Mouse (Mus musculus) ES-Bruce4 (cell line): ENCODE measurements around the gene Csf1. TPM values are rescaled to one million over a fixed set of nuclear protein-coding genes. Genes with fewer than 3 reads are reported as not detected.

Experiments used
- H3K27ac ChIP-seq: 2 replicates; pipeline ENCODE4 v1.5.1; 2012; ENCODE audit warnings: low read length, inconsistent platforms; ENCODE audit not compliant: insufficient read depth
- H3K27me3 ChIP-seq: 2 replicates; pipeline ENCODE4 v1.6.1; 2012; ENCODE audit warnings: mild to moderate bottlenecking, low read length, inconsistent platforms; ENCODE audit not compliant: control insufficient read depth, poor library complexity, insufficient read depth, severe bottlenecking
- H3K36me3 ChIP-seq: 2 replicates; pipeline ENCODE4 v1.6.1; 2012; ENCODE audit warnings: inconsistent platforms, mild to moderate bottlenecking, low read length, moderate library complexity; ENCODE audit not compliant: control insufficient read depth, poor library complexity, insufficient read depth, severe bottlenecking
- H3K4me1 ChIP-seq: one replicate; pipeline ENCODE4 v1.8.1; 2011; ENCODE audit warnings: low read length; ENCODE audit not compliant: control insufficient read depth, insufficient read depth
- H3K4me3 ChIP-seq: 2 replicates; pipeline ENCODE4 v1.5.1; 2011; ENCODE audit warnings: low read depth, mild to moderate bottlenecking, low read length
- H3K9ac ChIP-seq: 2 replicates; pipeline ENCODE4 v1.6.1; 2012; ENCODE audit warnings: low read depth, mild to moderate bottlenecking, inconsistent platforms; ENCODE audit not compliant: poor library complexity, severe bottlenecking
- H3K9me3 ChIP-seq: replicated peaks from 2 replicates; pipeline ENCODE4 v1.6.1; 2012; ENCODE audit warnings: mild to moderate bottlenecking, low read length, inconsistent platforms; ENCODE audit not compliant: control insufficient read depth, poor library complexity, insufficient read depth, severe bottlenecking
- CTCF ChIP-seq: IDR thresholded peaks from one replicate; pipeline ENCODE4 v1.8.1; 2011; ENCODE audit warnings: low read depth, low read length
- EP300 ChIP-seq: IDR thresholded peaks from 2 replicates; pipeline ENCODE4 v1.6.1; 2011; ENCODE audit warnings: low read depth, low read length; ENCODE audit not compliant: insufficient read depth
- POLR2A ChIP-seq: IDR thresholded peaks from one replicate; pipeline ENCODE4 v1.8.1; 2011; ENCODE audit warnings: low read length; ENCODE audit not compliant: insufficient read depth
- polyA plus RNA-seq: library from polyadenylated mRNA; stranded (reverse); fragments of >200 nt; gene quantifications from 2 replicates; pipeline ENCODE4 v1.2.4, GENCODE M21; 2011; ENCODE audit warnings: low read depth; ENCODE audit not compliant: missing spikeins, insufficient read depth, insufficient read length

Csf1 gene
- polyA plus RNA-seq, 1 experiment: 27.0 TPM

DNA sequence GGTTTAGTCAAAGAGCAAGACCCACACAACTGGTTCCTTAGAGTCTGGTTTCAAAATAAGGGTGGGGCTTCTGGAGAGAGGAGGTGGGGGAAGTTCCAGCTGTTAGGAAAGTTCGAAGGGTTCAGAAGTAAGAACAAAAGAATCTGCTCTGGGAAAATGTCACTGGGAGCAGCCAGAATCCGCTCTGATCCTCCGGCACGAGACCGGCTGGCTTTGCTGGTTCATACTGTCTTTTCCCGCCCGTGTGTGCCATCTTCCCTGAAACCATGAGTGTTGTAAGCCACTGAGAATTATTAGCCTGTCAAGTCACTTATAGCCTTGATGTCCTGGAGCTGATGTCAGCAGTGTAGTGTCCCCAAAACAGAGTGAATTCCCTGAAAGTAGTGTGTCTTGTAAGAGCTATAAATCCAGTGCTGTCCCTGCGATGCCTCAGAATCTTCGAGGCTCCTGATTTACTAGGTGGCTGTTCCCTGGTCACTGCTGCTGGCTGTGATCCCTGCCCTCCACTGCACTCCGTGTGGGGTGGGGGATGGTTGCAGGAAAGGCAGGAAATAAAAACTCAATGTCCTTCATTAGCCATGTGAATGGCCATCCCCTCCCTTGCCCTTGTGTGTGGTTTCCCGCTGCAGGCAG lies 26.8 kb upstream of the Csf1 start:
- TF ChIP-seq EP300: no peak
- TF ChIP-seq POLR2A: no peak
- no peak for TF ChIP-seq CTCF
- Histone ChIP-seq H3K36me3 (no peaks in the 10 kb centered on the region), H3K27me3 (no peaks in the 10 kb centered on the region; the same call in 1 of the 2 replicates), H3K4me1 (no peaks in the 10 kb centered on the region), H3K27ac (no peak overlapping the region), H3K9me3 (no peaks in the 10 kb centered on the region), H3K4me3 (no peak overlapping the region), H3K9ac (no peak overlapping the region)

DNA sequence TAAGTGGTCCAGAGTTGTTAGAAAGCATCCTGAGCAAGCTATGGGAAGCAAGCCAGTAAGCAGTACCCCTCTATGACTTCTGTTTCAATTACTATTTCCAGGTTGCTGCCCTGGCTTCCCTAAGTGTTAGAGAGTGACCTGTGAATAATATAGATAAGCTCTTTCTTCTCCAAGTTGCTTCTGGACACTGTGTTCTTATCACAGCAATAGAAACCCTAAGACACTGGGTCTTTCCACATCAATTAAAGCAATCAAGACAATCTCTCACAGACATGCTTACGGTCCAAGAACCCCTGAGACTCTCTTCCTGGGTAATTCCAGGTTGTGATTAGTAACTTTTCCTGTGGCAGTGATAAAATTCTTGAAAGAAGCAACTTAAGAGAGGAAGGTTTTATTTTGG lies 26.1 kb upstream of the Csf1 start:
- H3K4me1 ChIP-seq: no peaks in the 10 kb centered on the region
- no peaks in the 10 kb centered on the region for H3K36me3 ChIP-seq
- TF ChIP-seq CTCF (no peak), EP300 (no peak), POLR2A (no peak)
- no peak overlapping the region for H3K9ac ChIP-seq
- no peak overlapping the region for H3K27ac ChIP-seq
- H3K27me3 ChIP-seq: no peaks in the 10 kb centered on the region; the same call in 1 of the 2 replicates
- no peaks in the 10 kb centered on the region for H3K9me3 ChIP-seq
- no peak overlapping the region for H3K4me3 ChIP-seq

- Histone ChIP-seq H3K27ac (no peak overlapping the region), H3K4me1 (no peaks in the 10 kb centered on the region), H3K9me3 (no peaks in the 10 kb centered on the region), H3K36me3 (no peaks in the 10 kb centered on the region), H3K27me3 (no peaks in the 10 kb centered on the region; the same call in 1 of the 2 replicates), H3K4me3 (no peak overlapping the region), H3K9ac (no peak overlapping the region)
- TF ChIP-seq EP300: no peak
- no peak for TF ChIP-seq POLR2A
- TF ChIP-seq CTCF: no peak
These were observed 25.3 kb upstream of the Csf1 start for GRCm38 (mm10) chr3:107785546-107785945.

GRCm38 (mm10) chr3:107783315-107783714 lies 23.0 kb upstream of the Csf1 start:
- Histone ChIP-seq H3K27me3 (no peaks in the 10 kb centered on the region; the same call in 1 of the 2 replicates), H3K36me3 (no peaks in the 10 kb centered on the region), H3K4me3 (no peak overlapping the region), H3K9ac (no peak overlapping the region), H3K9me3 (no peaks in the 10 kb centered on the region), H3K27ac (no peak overlapping the region), H3K4me1 (no peaks in the 10 kb centered on the region)
- TF ChIP-seq CTCF (no peak), EP300 (no peak), POLR2A (no peak)

- Histone ChIP-seq H3K27me3 (no peaks in the 10 kb centered on the region; the same call in 1 of the 2 replicates), H3K9me3 (no peaks in the 10 kb centered on the region; the same call in 1 of the 2 replicates), H3K9ac (no peak overlapping the region), H3K36me3 (no peaks in the 10 kb centered on the region), H3K4me1 (no peaks in the 10 kb centered on the region), H3K27ac (no peak overlapping the region), H3K4me3 (no peak overlapping the region)
- TF ChIP-seq EP300: no peak
- TF ChIP-seq POLR2A: no peak
- no peak for TF ChIP-seq CTCF
These were observed 21.0 kb upstream of the Csf1 start for GRCm38 (mm10) chr3:107781304-107781703.

DNA sequence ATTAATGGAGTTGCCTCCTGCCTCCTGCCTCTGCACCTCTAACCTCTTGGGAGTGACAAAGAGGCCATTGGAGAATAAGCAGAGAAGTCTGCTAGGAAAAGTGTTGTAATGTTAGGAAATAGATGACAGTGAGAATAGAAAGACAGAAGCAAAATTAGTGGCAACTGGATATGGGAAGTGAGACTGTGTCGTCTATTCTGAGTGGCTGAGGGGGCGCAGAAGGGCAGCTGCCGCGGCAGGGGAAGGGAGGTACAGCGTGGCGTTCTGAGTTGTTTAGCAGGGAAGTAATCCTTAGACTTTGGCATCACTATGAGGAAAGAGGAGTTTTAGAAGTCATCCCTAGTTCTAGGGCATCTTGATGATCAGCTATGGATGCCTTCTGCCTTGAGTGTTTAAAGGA lies 17.7 kb upstream of the Csf1 start:
- Histone ChIP-seq H3K36me3 (no peaks in the 10 kb centered on the region), H3K27ac (no peak overlapping the region), H3K9ac (no peak overlapping the region), H3K4me3 (no peak overlapping the region), H3K27me3 (no peaks in the 10 kb centered on the region), H3K4me1 (no peaks in the 10 kb centered on the region), H3K9me3 (no peaks in the 10 kb centered on the region; the same call in 1 of the 2 replicates)
- no peak for TF ChIP-seq POLR2A
- no peak for TF ChIP-seq EP300
- no peak for TF ChIP-seq CTCF
